Mouse (Mus musculus) cerebellum, adult 9-10 months (tissue): ENCODE data around the gene Ankrd9.

Source experiments
- DNase-seq: peaks from one replicate; pipeline ENCODE4 v3.0.0; 2022

Gene Ankrd9

GRCm38 (mm10) chr12:110978607-110979406 lies at the start of gene Ankrd9:
TSS of gene Ankrd9 (minus strand) at chr12:110979040.
- peak; percentile 91 for DNase-seq

DNA sequence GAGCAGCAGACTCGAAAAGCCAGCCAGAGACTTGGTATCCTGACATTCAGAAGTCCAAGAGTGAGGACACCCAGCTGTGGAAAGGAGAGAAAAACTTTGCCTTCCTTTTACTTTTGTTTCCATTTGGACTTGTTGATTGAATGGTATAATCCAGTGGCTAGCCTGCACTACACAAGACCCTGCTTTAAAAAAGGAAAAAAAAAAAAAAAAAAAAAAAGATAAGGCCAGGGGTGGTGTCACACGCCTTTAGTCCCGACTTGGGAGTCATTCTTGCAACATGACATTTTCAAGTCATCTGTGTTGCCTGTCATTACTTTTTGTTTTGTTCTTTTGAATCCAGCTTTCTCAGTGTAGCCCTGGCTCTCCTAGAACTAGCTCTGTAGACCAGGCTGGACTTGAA lies 42.7 kb upstream of the Ankrd9 start:
- no peak for DNase-seq

DNA sequence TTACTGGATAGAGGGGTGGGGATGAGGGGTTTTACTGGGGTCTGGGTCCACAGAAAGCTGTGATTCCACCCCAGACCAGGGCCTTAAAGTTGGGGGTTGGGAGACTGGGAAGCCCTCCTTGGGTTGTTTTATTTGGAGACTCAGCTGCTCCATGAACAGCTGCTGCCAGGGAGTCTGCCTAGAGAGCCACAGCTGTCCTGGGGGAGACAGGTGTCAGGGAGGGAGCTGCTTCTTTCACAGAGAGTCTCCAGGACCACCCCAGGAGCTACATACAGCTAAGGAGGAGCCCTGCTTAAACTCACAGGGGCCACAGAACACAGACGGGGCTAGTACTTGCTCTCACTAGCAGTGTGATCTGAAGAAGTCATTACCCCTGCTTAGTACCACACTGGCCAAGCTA lies 42.3 kb upstream of the Ankrd9 start:
- no peak for DNase-seq

DNA sequence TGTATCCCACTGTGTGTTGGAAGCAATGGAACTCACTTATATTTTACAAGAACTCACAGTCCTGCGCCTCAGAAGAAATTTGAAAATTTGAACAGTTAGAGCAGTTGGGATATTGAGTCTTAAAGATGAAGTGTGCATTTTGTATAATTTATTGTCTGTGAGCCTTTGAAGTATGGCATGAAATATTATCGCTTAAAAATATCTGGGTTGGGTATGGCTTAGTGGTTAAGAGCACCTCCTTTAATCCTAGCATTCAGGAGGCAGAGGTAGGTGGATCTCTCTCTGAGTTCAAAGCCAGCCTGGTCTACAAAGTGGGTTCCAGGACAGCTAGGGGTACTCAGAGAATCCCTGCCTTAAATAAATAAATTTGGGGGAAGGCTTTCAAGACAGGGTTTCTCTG lies 40.2 kb upstream of the Ankrd9 start:
- no peak for DNase-seq

DNA sequence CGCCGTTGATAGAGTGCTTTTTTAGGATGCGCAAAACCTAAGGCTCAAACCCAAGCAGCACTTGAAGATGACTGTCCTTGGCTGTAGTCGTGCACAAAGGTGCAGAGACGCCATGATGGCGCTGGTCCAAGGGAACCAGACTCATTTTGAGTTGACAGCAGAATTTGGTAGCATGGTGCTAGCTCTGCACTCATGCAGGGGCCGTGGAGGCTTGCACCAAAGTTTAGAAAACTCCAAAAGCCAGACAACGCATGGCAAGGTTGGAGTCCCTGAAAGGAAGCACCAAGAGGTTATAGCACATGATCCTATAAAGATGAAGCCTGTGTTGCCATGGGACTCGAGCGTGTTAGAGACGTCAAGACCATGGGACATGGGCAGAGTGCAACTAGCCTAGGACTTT lies 39.2 kb upstream of the Ankrd9 start:
- DNase-seq, result no peak

GRCm38 (mm10) chr12:111016807-111017206 lies 38.0 kb upstream of the Ankrd9 start:
- no peak for DNase-seq

GRCm38 (mm10) chr12:111009615-111010257 lies 30.9 kb upstream of the Ankrd9 start:
- DNase-seq, result no peak

DNA sequence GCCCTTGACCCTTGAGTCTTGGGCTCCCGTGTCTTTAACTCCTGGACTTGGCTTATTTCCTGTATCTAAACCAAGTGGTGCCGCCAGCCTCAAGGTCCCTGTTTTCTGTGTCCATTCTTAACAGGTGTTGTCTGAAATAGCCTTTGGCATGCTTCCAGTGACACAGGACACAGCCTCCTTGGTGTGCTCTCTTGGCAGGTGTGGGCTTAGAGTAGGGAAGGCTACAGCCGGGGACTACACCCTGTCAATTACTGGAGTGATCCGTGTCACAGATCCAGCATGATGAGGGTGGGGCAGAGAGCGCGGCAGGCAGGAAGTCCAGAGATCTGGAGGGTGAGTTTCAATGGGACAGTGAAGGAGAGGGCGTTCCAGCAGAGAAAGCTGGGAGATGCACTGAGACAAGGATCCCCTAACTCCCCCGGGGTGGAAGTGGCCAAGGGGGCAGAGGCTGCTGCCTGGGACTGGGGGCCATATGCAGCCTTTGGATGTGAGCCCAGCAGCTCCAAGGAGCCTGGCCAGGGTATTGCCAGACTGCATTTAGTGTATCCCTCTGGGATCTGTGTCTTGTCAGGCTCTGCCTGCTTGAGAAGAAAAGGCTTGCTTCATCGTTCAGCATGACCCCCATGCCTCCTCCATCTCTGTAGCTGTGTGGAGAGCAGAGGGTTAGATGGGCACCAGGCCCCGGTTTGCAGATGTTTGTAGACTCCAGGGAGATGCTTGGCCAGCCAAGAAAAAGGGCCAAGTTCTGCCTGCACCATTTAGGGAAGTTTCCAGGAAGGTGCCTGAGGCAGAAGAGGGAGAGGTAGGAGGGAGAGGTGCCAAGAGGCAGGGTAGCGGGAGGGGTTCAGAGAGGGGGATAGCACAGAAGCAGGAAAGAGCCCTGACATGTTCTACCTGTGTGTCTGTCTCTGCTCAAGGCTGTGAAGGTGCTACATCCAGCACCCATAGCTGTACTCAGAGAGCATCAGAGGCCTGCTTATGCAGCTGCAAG lies 30.0 kb upstream of the Ankrd9 start:
- DNase-seq, result peak; percentile 66

DNA sequence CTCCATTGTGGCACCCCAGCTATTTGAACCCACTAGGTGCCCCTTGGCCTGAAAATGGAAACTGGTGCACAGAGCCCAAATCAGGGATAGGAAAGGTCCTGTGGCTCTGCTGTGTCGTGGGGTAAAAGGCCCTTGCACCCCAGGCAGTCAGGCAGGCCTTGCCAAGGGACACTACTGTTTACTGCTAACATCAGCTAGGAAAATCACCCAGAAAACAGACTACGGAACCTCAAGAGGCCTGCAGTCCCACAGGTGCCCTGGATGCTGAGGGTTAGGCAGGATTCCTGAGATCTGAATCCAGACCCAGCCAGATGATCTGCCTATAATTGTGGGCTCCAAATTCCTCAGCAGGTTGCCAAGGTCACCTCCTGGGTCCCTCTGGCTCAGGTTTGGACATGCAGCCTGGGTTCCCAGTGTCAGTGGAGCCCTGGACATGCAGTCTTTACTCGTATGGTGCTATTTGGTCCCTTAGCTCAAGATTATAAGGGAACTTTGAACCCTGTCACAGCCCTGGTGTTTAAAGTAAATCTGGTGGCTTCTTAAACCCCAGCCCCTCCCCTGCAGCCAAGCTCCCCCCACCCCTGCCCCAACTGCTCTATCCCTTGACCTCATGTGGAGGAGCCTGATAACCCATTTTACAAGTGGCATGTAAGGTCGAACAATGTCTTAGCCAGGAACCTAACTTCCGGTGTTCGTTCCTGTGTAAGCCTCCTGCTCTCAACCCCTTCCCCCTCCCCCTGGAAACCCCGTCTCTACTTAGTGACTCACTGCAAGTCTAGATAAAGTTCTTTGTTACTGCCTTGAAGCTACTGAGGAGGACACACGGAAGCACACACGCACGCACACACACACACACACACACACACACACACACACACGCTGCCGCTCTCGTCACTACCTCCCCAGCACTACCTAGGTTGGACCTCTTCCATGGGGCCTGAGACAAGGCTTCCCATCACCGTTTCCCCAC lies 28.6 kb upstream of the Ankrd9 start:
- no peak for DNase-seq

- DNase-seq, result no peak
Measured at GRCm38 (mm10) chr12:111006339-111006738, 27.5 kb upstream of the Ankrd9 start.

- DNase-seq, result no peak
Measured at GRCm38 (mm10) chr12:111005803-111006202, 27.0 kb upstream of the Ankrd9 start.

- DNase-seq, result no peak
Measured at GRCm38 (mm10) chr12:111004142-111004541, 25.3 kb upstream of the Ankrd9 start.

- DNase-seq, result no peak
Measured at GRCm38 (mm10) chr12:111000956-111001355, 22.1 kb upstream of the Ankrd9 start.

- DNase-seq, result no peak
Measured at GRCm38 (mm10) chr12:110999820-111000219, 21.0 kb upstream of the Ankrd9 start.

- no peak for DNase-seq
Measured at GRCm38 (mm10) chr12:110998092-110998491, 19.3 kb upstream of the Ankrd9 start.

GRCm38 (mm10) chr12:110994666-110995065 lies 15.8 kb upstream of the Ankrd9 start:
- no peak for DNase-seq

GRCm38 (mm10) chr12:110993226-110993625 lies 14.4 kb upstream of the Ankrd9 start:
- no peak for DNase-seq

- DNase-seq, result peak; percentile 57
Measured at GRCm38 (mm10) chr12:110992771-110993170, 13.9 kb upstream of the Ankrd9 start.

GRCm38 (mm10) chr12:110992128-110992553 lies 13.3 kb upstream of the Ankrd9 start:
- peak; percentile 96 for DNase-seq

- peak; percentile 73 for DNase-seq
Measured at GRCm38 (mm10) chr12:110991361-110992127, 12.7 kb upstream of the Ankrd9 start.

DNA sequence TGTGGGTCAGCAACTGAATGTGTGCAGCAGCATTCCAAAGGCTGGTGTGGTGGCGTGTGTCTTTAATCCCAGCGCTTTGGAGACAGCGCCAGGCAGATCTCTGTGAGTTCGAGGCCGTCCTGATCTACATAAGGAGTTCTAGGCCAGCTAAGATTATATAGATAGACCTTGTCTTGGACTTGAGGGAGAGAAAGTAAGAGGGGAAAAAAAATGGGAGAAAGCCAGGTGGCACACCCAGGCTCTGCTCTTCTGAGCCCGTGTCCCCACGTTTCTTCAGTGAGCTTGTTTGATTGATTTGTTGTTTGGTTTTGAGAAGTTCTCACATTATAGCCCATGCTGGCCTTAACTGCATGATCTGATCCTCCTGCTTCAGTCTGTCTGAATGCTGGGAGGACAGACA lies 11.7 kb upstream of the Ankrd9 start:
- no peak for DNase-seq
